Mouse (Mus musculus): ENCODE results near the gene Fadd. TPM values are rescaled to one million over a fixed set of nuclear protein-coding genes. Genes with fewer than 3 reads are reported as not detected.

Gene Fadd
- polyA plus RNA-seq, 1 experiment from 2014 or later: 4.1 TPM

- WGBS (ENCODE audit: insufficient replicate concordance): 68% methylated on average over 7 of the region's 7 CpGs
- Histone ChIP-seq H3K4me3 (ENCODE audit: low read depth, low read length) (no peak overlapping the region), H3K36me3 (replicated peaks; ENCODE audit: insufficient read depth, low read length) (no peaks in the 10 kb centered on the region), H3K9me3 (ENCODE audit: low read length) (no peaks in the 10 kb centered on the region), H3K27ac (ENCODE audit: low read depth) (no peak overlapping the region), H3K4me2 (ENCODE audit: low read depth, low read length) (no peak overlapping the region), H3K4me1 (ENCODE audit: insufficient read depth) (no peaks in the 10 kb centered on the region), H3K27me3 (ENCODE audit: insufficient read depth, low read length) (no peaks in the 10 kb centered on the region), H3K9ac (replicated peaks) (no peak overlapping the region)
- DNase-seq (no peak), ATAC-seq (no peak)
- no peak for TF ChIP-seq EP300 (IDR thresholded peaks at IDR 0.05; ENCODE audit: low read depth)
Observed at GRCm38 (mm10) chr7:144609568-144609967, 27.3 kb upstream of the Fadd start.

GRCm38 (mm10) chr7:144607862-144608261, 25.6 kb upstream of the Fadd start:
- H3K4me2 ChIP-seq (ENCODE audit: low read depth, low read length): no peak overlapping the region
- ATAC-seq (no peak), DNase-seq (no peak)
- WGBS (ENCODE audit: insufficient replicate concordance): 84% methylated on average over 15 of the region's 15 CpGs
- no peaks in the 10 kb centered on the region for H3K4me1 ChIP-seq (ENCODE audit: insufficient read depth)
- no peak overlapping the region for H3K27ac ChIP-seq (ENCODE audit: low read depth)
- no peaks in the 10 kb centered on the region for H3K27me3 ChIP-seq (ENCODE audit: insufficient read depth, low read length)
- TF ChIP-seq EP300 (IDR thresholded peaks at IDR 0.05; ENCODE audit: low read depth) (no peak), CTCF (IDR thresholded peaks at IDR 0.05; ENCODE audit: low read depth) (peak; percentile 38; the same call in 1 of the 2 replicates)
- H3K36me3 ChIP-seq (replicated peaks; ENCODE audit: insufficient read depth, low read length): no peaks in the 10 kb centered on the region
- no peaks in the 10 kb centered on the region for H3K9me3 ChIP-seq (ENCODE audit: low read length)
- no peak overlapping the region for H3K9ac ChIP-seq (replicated peaks)
- no peak overlapping the region for H3K4me3 ChIP-seq (ENCODE audit: low read depth, low read length)

- no peaks in the 10 kb centered on the region for H3K9me3 ChIP-seq (ENCODE audit: low read length)
- H3K27me3 ChIP-seq (ENCODE audit: insufficient read depth, low read length): no peaks in the 10 kb centered on the region
- H3K36me3 ChIP-seq (replicated peaks; ENCODE audit: insufficient read depth, low read length): no peaks in the 10 kb centered on the region
- 48% methylated on average over 4 of the region's 4 CpGs for WGBS (ENCODE audit: insufficient replicate concordance)
- no peak overlapping the region for H3K27ac ChIP-seq (ENCODE audit: low read depth)
- TF ChIP-seq EP300 (IDR thresholded peaks at IDR 0.05; ENCODE audit: low read depth) (no peak), CTCF (IDR thresholded peaks at IDR 0.05; ENCODE audit: low read depth) (no peak)
- no peak overlapping the region for H3K4me2 ChIP-seq (ENCODE audit: low read depth, low read length)
- ATAC-seq (no peak), DNase-seq (no peak)
- H3K9ac ChIP-seq (replicated peaks): no peak overlapping the region
- no peak overlapping the region for H3K4me3 ChIP-seq (ENCODE audit: low read depth, low read length)
- no peaks in the 10 kb centered on the region for H3K4me1 ChIP-seq (ENCODE audit: insufficient read depth)
Observed at GRCm38 (mm10) chr7:144604735-144605134, 22.5 kb upstream of the Fadd start.

- 86% methylated on average over 2 of the region's 2 CpGs for WGBS (ENCODE audit: insufficient replicate concordance)
- no peak for DNase-seq
- no peak for ATAC-seq
- H3K9me3 ChIP-seq (ENCODE audit: low read length): no peaks in the 10 kb centered on the region
- H3K4me1 ChIP-seq (ENCODE audit: insufficient read depth): no peaks in the 10 kb centered on the region
- no peak overlapping the region for H3K27ac ChIP-seq (ENCODE audit: low read depth)
- H3K4me3 ChIP-seq (ENCODE audit: low read depth, low read length): no peak overlapping the region
- H3K36me3 ChIP-seq (replicated peaks; ENCODE audit: insufficient read depth, low read length): no peaks in the 10 kb centered on the region
- H3K9ac ChIP-seq (replicated peaks): no peak overlapping the region
- TF ChIP-seq CTCF (IDR thresholded peaks at IDR 0.05; ENCODE audit: low read depth) (no peak), EP300 (IDR thresholded peaks at IDR 0.05; ENCODE audit: low read depth) (no peak)
- no peaks in the 10 kb centered on the region for H3K27me3 ChIP-seq (ENCODE audit: insufficient read depth, low read length)
- no peak overlapping the region for H3K4me2 ChIP-seq (ENCODE audit: low read depth, low read length)
Observed at GRCm38 (mm10) chr7:144604291-144604690, 22.0 kb upstream of the Fadd start.

GRCm38 (mm10) chr7:144600333-144600900, 18.2 kb upstream of the Fadd start:
- Histone ChIP-seq H3K27me3 (ENCODE audit: insufficient read depth, low read length) (no peaks in the 10 kb centered on the region), H3K27ac (ENCODE audit: low read depth) (no peak overlapping the region), H3K4me1 (ENCODE audit: insufficient read depth) (no peaks in the 10 kb centered on the region), H3K9me3 (ENCODE audit: low read length) (no peaks in the 10 kb centered on the region), H3K9ac (replicated peaks) (no peak overlapping the region), H3K36me3 (replicated peaks; ENCODE audit: insufficient read depth, low read length) (no peaks in the 10 kb centered on the region), H3K4me2 (ENCODE audit: low read depth, low read length) (no peak overlapping the region), H3K4me3 (ENCODE audit: low read depth, low read length) (no peak overlapping the region)
- TF ChIP-seq EP300 (IDR thresholded peaks at IDR 0.05; ENCODE audit: low read depth) (no peak), CTCF (IDR thresholded peaks at IDR 0.05; ENCODE audit: low read depth) (no peak)
- ATAC-seq (no peak), DNase-seq (no peak)
- WGBS (ENCODE audit: insufficient replicate concordance): 71% methylated on average over 6 of the region's 6 CpGs

GRCm38 (mm10) chr7:144589508-144589907, 7.2 kb upstream of the Fadd start:
- ATAC-seq (no peak), DNase-seq (no peak)
- Histone ChIP-seq H3K36me3 (replicated peaks; ENCODE audit: insufficient read depth, low read length) (no peaks in the 10 kb centered on the region), H3K27me3 (ENCODE audit: insufficient read depth, low read length) (no peaks in the 10 kb centered on the region), H3K9me3 (ENCODE audit: low read length) (no peaks in the 10 kb centered on the region), H3K4me1 (ENCODE audit: insufficient read depth) (no peaks in the 10 kb centered on the region), H3K9ac (replicated peaks) (no peak overlapping the region), H3K4me2 (ENCODE audit: low read depth, low read length) (no peak overlapping the region), H3K27ac (ENCODE audit: low read depth) (no peak overlapping the region), H3K4me3 (ENCODE audit: low read depth, low read length) (no peak overlapping the region)
- TF ChIP-seq EP300 (IDR thresholded peaks at IDR 0.05; ENCODE audit: low read depth) (no peak), CTCF (IDR thresholded peaks at IDR 0.05; ENCODE audit: low read depth) (no peak; the same call in 1 of the 2 replicates)
- WGBS (ENCODE audit: insufficient replicate concordance): 69% methylated on average over 3 of the region's 3 CpGs

GRCm38 (mm10) chr7:144587291-144587690, 5.0 kb upstream of the Fadd start:
- H3K4me3 ChIP-seq (ENCODE audit: low read depth, low read length): no peak overlapping the region
- H3K27me3 ChIP-seq (ENCODE audit: insufficient read depth, low read length): no peaks in the 10 kb centered on the region
- H3K9me3 ChIP-seq (ENCODE audit: low read length): no peaks in the 10 kb centered on the region
- TF ChIP-seq EP300 (IDR thresholded peaks at IDR 0.05; ENCODE audit: low read depth): no peak
- TF ChIP-seq CTCF (IDR thresholded peaks at IDR 0.05; ENCODE audit: low read depth): peak; percentile 59
- WGBS (ENCODE audit: insufficient replicate concordance): 30% methylated on average over 2 of the region's 2 CpGs
- no peaks in the 10 kb centered on the region for H3K36me3 ChIP-seq (replicated peaks; ENCODE audit: insufficient read depth, low read length)
- no peak overlapping the region for H3K9ac ChIP-seq (replicated peaks)
- H3K4me2 ChIP-seq (ENCODE audit: low read depth, low read length): no peak overlapping the region
- H3K27ac ChIP-seq (ENCODE audit: low read depth): no peak overlapping the region
- peak; percentile 26 for DNase-seq
- peaks cover 11% of the 10 kb centered on the region; the same call in 1 of the 2 replicates for H3K4me1 ChIP-seq (ENCODE audit: insufficient read depth)
- ATAC-seq: no peak
